ENCODE assay signal across 15 mouse cellular contexts in the genomic region with DNA sequence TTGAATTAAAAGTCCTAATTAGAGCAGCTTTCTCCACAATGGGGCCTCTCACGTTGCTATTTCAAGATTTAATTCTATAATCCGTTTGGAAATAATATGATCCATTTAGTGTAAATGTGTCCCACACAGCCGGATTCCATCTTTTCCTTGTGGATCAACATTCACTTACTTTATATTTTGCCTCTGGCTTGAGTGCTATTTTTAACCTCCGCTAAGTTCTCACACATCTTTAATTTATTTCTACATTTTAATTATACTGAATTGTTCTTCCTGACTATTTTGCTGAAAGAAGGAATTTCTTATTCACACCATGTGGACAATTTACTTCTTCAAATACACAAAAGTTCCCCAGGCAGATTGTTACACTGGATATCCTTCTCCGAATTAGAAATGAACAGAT.
"Had no signal": no experiment of that assay in that cellular context is flagged by ENCODE, and none has a peak within 500 bp of the region (broad histone marks: within the 10 kb centered on the region; RNA-seq: fewer than 3 reads in every experiment).

No protein-coding gene starts in this region.

- H3K4me3 ChIP-seq: left cerebral cortex, adult 2 months; limb, embryonic 10.5 days; liver, embryonic 15.5 days; lung, embryonic 15.5 days; neural tube, embryonic 13.5 days had no signal

- DNase-seq: kidney, adult 8-10 months; kidney, postnatal 4 days; lung, postnatal 36 days; retina, postnatal 1 day; right cerebral cortex, postnatal 4 days; spleen, adult 18-20 months; thymus, adult 18-20 months; thymus, postnatal 14 days had no signal

- H3K9me3 ChIP-seq: limb, embryonic 10.5 days; liver, embryonic 15.5 days; lung, embryonic 15.5 days; neural tube, embryonic 13.5 days had no signal

- ATAC-seq: intestine, postnatal 0 days had no signal

- H3K36me3 ChIP-seq: limb, embryonic 10.5 days; liver, embryonic 15.5 days; lung, embryonic 15.5 days; neural tube, embryonic 13.5 days had no signal

- H3K4me1 ChIP-seq: limb, embryonic 10.5 days; liver, embryonic 15.5 days; lung, embryonic 15.5 days; neural tube, embryonic 13.5 days had no signal

- H3K27ac ChIP-seq: left cerebral cortex, adult 2 months; limb, embryonic 10.5 days; liver, embryonic 15.5 days; lung, embryonic 15.5 days; neural tube, embryonic 13.5 days had no signal

- H3K27me3 ChIP-seq: liver, embryonic 15.5 days; lung, embryonic 15.5 days; neural tube, embryonic 13.5 days had no signal

- H3K4me2 ChIP-seq: liver, embryonic 11.5 days; liver, embryonic 15.5 days; lung, embryonic 15.5 days; neural tube, embryonic 13.5 days had no signal

- H3K9ac ChIP-seq: liver, embryonic 15.5 days; lung, embryonic 15.5 days; neural tube, embryonic 13.5 days had no signal
